Mouse (Mus musculus): ENCODE measurements around the gene Ano1.

DNA sequence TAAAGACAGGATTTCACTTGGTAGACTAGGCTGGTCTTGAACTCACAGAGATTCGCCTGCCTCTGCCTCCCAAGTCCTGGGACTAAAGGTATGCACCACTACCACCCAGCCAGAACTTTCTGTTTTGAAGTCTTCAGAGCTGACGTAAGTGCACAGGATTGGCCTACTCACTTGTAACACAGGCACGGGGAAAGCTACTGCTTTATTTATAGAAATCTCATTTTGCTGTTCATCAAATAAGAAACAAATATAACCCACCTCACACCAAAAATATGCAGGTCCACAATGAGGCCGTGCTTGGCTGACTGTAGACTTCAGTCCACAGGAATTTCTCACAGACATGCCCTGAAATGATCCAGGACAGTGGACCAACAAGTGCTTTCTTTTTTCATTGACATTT is 31.8 kb downstream of the Ano1 start:
- no peak for TF ChIP-seq EP300 (IDR thresholded peaks at IDR 0.05; ENCODE audit: low read depth)
- no peak for TF ChIP-seq CTCF (IDR thresholded peaks at IDR 0.05; ENCODE audit: low read depth)

Measured in liver, embryonic 14.5 days (tissue).